Mouse (Mus musculus): Measurements from ENCODE around the gene Ddr1. TPM values are rescaled to one million over a fixed set of nuclear protein-coding genes. Genes with fewer than 3 reads are reported as not detected.

Ddr1 gene
- 0.95 TPM for polyA plus RNA-seq (2014; fragmentation: Illumina TruSeq; extraction: RNeasy Lipid Tissue Mini Kit (QIAGEN cat#74804); ENCODE audit: low read depth, low replicate concordance)

GRCm38 (mm10) chr17:35704621-35705464 is at the start of gene Ddr1:
Gene Ddr1, minus strand, starts transcription at chr17:35704621.

GRCm38 (mm10) chr17:35673416-35674035 is 30.9 kb downstream of the Ddr1 start, which contains the start of gene Gtf2h4:
Gene Gtf2h4, minus strand, starts transcription at chr17:35673739.

GRCm38 (mm10) chr17:35667334-35668065 is 36.9 kb downstream of the Ddr1 start, which contains the start of gene Vars2:
Gene Vars2, minus strand, starts transcription at chr17:35667592.

GRCm38 (mm10) chr17:35643609-35644236 is 60.7 kb downstream of the Ddr1 start, which contains the start of gene Mucl3:
Gene Mucl3, minus strand, starts transcription at chr17:35643695.

Other genes with a start within 250 kb of the Ddr1 start
- 0.17 TPM for gene H2-Q10, start 234.5 kb downstream of the Ddr1 start, polyA plus RNA-seq (2014; fragmentation: Illumina TruSeq; extraction: RNeasy Lipid Tissue Mini Kit (QIAGEN cat#74804); ENCODE audit: low read depth, low replicate concordance)
- gene Pou5f1, start 198.6 kb downstream of the Ddr1 start, polyA plus RNA-seq (2014; fragmentation: Illumina TruSeq; extraction: RNeasy Lipid Tissue Mini Kit (QIAGEN cat#74804); ENCODE audit: low read depth, low replicate concordance) = 0.48 TPM
- gene Tcf19, start 187.8 kb downstream of the Ddr1 start, polyA plus RNA-seq (2014; fragmentation: Illumina TruSeq; extraction: RNeasy Lipid Tissue Mini Kit (QIAGEN cat#74804); ENCODE audit: low read depth, low replicate concordance) = 1.1 TPM
- gene Cchcr1, start 187.5 kb downstream of the Ddr1 start, polyA plus RNA-seq (2014; fragmentation: Illumina TruSeq; extraction: RNeasy Lipid Tissue Mini Kit (QIAGEN cat#74804); ENCODE audit: low read depth, low replicate concordance) = 25.0 TPM
- gene Psors1c2, start 171.4 kb downstream of the Ddr1 start, polyA plus RNA-seq (2014; fragmentation: Illumina TruSeq; extraction: RNeasy Lipid Tissue Mini Kit (QIAGEN cat#74804); ENCODE audit: low read depth, low replicate concordance) = 1.3 TPM
- 0.34 TPM for gene Cdsn, start 152.5 kb downstream of the Ddr1 start, polyA plus RNA-seq (2014; fragmentation: Illumina TruSeq; extraction: RNeasy Lipid Tissue Mini Kit (QIAGEN cat#74804); ENCODE audit: low read depth, low replicate concordance)
- gene 2300002M23Rik, start 137.2 kb downstream of the Ddr1 start, polyA plus RNA-seq (2014; fragmentation: Illumina TruSeq; extraction: RNeasy Lipid Tissue Mini Kit (QIAGEN cat#74804); ENCODE audit: low read depth, low replicate concordance) = not detected
- not detected for gene Sfta2, start 103.1 kb downstream of the Ddr1 start, polyA plus RNA-seq (2014; fragmentation: Illumina TruSeq; extraction: RNeasy Lipid Tissue Mini Kit (QIAGEN cat#74804); ENCODE audit: low read depth, low replicate concordance)
- not detected for gene Gm9573, start 78.0 kb downstream of the Ddr1 start, polyA plus RNA-seq (2014; fragmentation: Illumina TruSeq; extraction: RNeasy Lipid Tissue Mini Kit (QIAGEN cat#74804); ENCODE audit: low read depth, low replicate concordance)
- gene Mucl3, start 60.9 kb downstream of the Ddr1 start, polyA plus RNA-seq (2014; fragmentation: Illumina TruSeq; extraction: RNeasy Lipid Tissue Mini Kit (QIAGEN cat#74804); ENCODE audit: low read depth, low replicate concordance) = 0.10 TPM
- gene Vars2, start 37.0 kb downstream of the Ddr1 start, polyA plus RNA-seq (2014; fragmentation: Illumina TruSeq; extraction: RNeasy Lipid Tissue Mini Kit (QIAGEN cat#74804); ENCODE audit: low read depth, low replicate concordance) = 0.29 TPM
- gene Gtf2h4, start 30.9 kb downstream of the Ddr1 start, polyA plus RNA-seq (2014; fragmentation: Illumina TruSeq; extraction: RNeasy Lipid Tissue Mini Kit (QIAGEN cat#74804); ENCODE audit: low read depth, low replicate concordance) = 2.7 TPM
- 0.32 TPM for gene Ier3, start 117.1 kb upstream of the Ddr1 start, polyA plus RNA-seq (2014; fragmentation: Illumina TruSeq; extraction: RNeasy Lipid Tissue Mini Kit (QIAGEN cat#74804); ENCODE audit: low read depth, low replicate concordance)
- gene Flot1, start 118.6 kb upstream of the Ddr1 start, polyA plus RNA-seq (2014; fragmentation: Illumina TruSeq; extraction: RNeasy Lipid Tissue Mini Kit (QIAGEN cat#74804); ENCODE audit: low read depth, low replicate concordance) = 1.6 TPM
- gene Tubb5, start 133.7 kb upstream of the Ddr1 start, polyA plus RNA-seq (2014; fragmentation: Illumina TruSeq; extraction: RNeasy Lipid Tissue Mini Kit (QIAGEN cat#74804); ENCODE audit: low read depth, low replicate concordance) = 13.0 TPM
- gene Mdc1, start 136.9 kb upstream of the Ddr1 start, polyA plus RNA-seq (2014; fragmentation: Illumina TruSeq; extraction: RNeasy Lipid Tissue Mini Kit (QIAGEN cat#74804); ENCODE audit: low read depth, low replicate concordance) = 90.7 TPM
- 27.0 TPM for gene Nrm, start 156.7 kb upstream of the Ddr1 start, polyA plus RNA-seq (2014; fragmentation: Illumina TruSeq; extraction: RNeasy Lipid Tissue Mini Kit (QIAGEN cat#74804); ENCODE audit: low read depth, low replicate concordance)
- 4.9 TPM for gene Ppp1r18, start 161.0 kb upstream of the Ddr1 start, polyA plus RNA-seq (2014; fragmentation: Illumina TruSeq; extraction: RNeasy Lipid Tissue Mini Kit (QIAGEN cat#74804); ENCODE audit: low read depth, low replicate concordance)
- 55.0 TPM for gene Dhx16, start 175.2 kb upstream of the Ddr1 start, polyA plus RNA-seq (2014; fragmentation: Illumina TruSeq; extraction: RNeasy Lipid Tissue Mini Kit (QIAGEN cat#74804); ENCODE audit: low read depth, low replicate concordance)
- gene 2310061I04Rik, start 192.8 kb upstream of the Ddr1 start, polyA plus RNA-seq (2014; fragmentation: Illumina TruSeq; extraction: RNeasy Lipid Tissue Mini Kit (QIAGEN cat#74804); ENCODE audit: low read depth, low replicate concordance) = 51.0 TPM
- 26.8 TPM for gene Atat1, start 205.5 kb upstream of the Ddr1 start, polyA plus RNA-seq (2014; fragmentation: Illumina TruSeq; extraction: RNeasy Lipid Tissue Mini Kit (QIAGEN cat#74804); ENCODE audit: low read depth, low replicate concordance)
- gene Mrps18b, start 211.8 kb upstream of the Ddr1 start, polyA plus RNA-seq (2014; fragmentation: Illumina TruSeq; extraction: RNeasy Lipid Tissue Mini Kit (QIAGEN cat#74804); ENCODE audit: low read depth, low replicate concordance) = 22.7 TPM
- gene Ppp1r10, start 211.8 kb upstream of the Ddr1 start, polyA plus RNA-seq (2014; fragmentation: Illumina TruSeq; extraction: RNeasy Lipid Tissue Mini Kit (QIAGEN cat#74804); ENCODE audit: low read depth, low replicate concordance) = 162 TPM